Mouse (Mus musculus) embryonic facial prominence, embryonic 15.5 days (tissue): ENCODE measurements around the gene Rnf126. TPM values are rescaled to one million over a fixed set of nuclear protein-coding genes. Genes with fewer than 3 reads are reported as not detected.

Source experiments
- ATAC-seq: fragments of 200-750 bp; cut with Nextera tagmentation; 2 replicates; pipeline ENCODE4 v1.8.0; 2017; ENCODE audit warnings: low read depth, moderate TSS enrichment; ENCODE audit not compliant: insufficient number of reproducible peaks, low FRiP score, low TSS enrichment
- H3K27ac ChIP-seq: fragments of 300-500 bp; sonication (generic); replicated peaks from 2 replicates; pipeline ENCODE4 v1.5.1; 2015; ENCODE audit warnings: mild to moderate bottlenecking, inconsistent platforms
- H3K27me3 ChIP-seq: fragments of 300-500 bp; sonication (generic); 2 replicates; pipeline ENCODE4 v1.6.1; 2015; ENCODE audit warnings: inconsistent platforms
- H3K36me3 ChIP-seq: fragments of 300-500 bp; sonication (generic); 2 replicates; pipeline ENCODE4 v1.6.1; 2015; ENCODE audit warnings: mild to moderate bottlenecking, inconsistent platforms
- H3K4me1 ChIP-seq: fragments of 300-500 bp; sonication (generic); 2 replicates; pipeline ENCODE4 v1.6.1; 2015; ENCODE audit warnings: inconsistent platforms
- H3K4me2 ChIP-seq: fragments of 300-500 bp; sonication (generic); replicated peaks from 2 replicates; pipeline ENCODE4 v1.6.1; 2015; ENCODE audit warnings: mild to moderate bottlenecking, inconsistent platforms
- H3K4me3 ChIP-seq: fragments of 300-500 bp; sonication (generic); replicated peaks from 2 replicates; pipeline ENCODE4 v1.5.1; 2015; ENCODE audit warnings: mild to moderate bottlenecking, inconsistent platforms
- H3K9ac ChIP-seq: fragments of 300-500 bp; sonication (generic); 2 replicates; pipeline ENCODE4 v1.6.1; 2015; ENCODE audit warnings: inconsistent platforms
- H3K9me3 ChIP-seq: fragments of 300-500 bp; sonication (generic); replicated peaks from 2 replicates; pipeline ENCODE4 v1.6.1; 2016; ENCODE audit warnings: inconsistent platforms
- WGBS: fragments of 180-500 bp; shearing (Covaris S2); methylation state at CpG from one replicate; pipeline ENCODE4 v1.1.7; 2015; 5-methylcytosine and 5-hydroxymethylcytosine counted together
- polyA plus RNA-seq: library from polyadenylated mRNA; unstranded; fragments of >200 nt; fragmentation: Nextera tagmentation; extraction: Ambion mirVana; gene quantifications from 2 replicates; pipeline ENCODE4 v1.2.1, GENCODE M21; 2015

Gene Rnf126
- 110 and 127 TPM in 2 replicates for polyA plus RNA-seq

- peak within 1 kb of the TSS; percentile 83 for H3K4me2 ChIP-seq
- peak within 1 kb of the TSS; percentile 97 for H3K9ac ChIP-seq
- peaks cover 12% of the 10 kb centered on the region for H3K36me3 ChIP-seq
- H3K27ac ChIP-seq: peak within 1 kb of the TSS; percentile 96
- no peaks in the 10 kb centered on the region for H3K27me3 ChIP-seq
- under 1% methylated on average over 101 of the region's 101 CpGs for WGBS
- peaks cover 40% of the 10 kb centered on the region for H3K4me1 ChIP-seq
- peak within 1 kb of the TSS; percentile 88 for H3K4me3 ChIP-seq
- ATAC-seq: peak; percentile 91
- H3K9me3 ChIP-seq: no peaks in the 10 kb centered on the region
These were observed at the start of gene Rnf126 for GRCm38 (mm10) chr10:79766508-79767325. Rnf126 (minus strand) TSS chr10:79766952.

GRCm38 (mm10) chr10:79815671-79816494, 49.1 kb upstream of the Rnf126 start:
- Histone ChIP-seq H3K4me3 (no peak overlapping the region), H3K4me1 (peaks cover 7% of the 10 kb centered on the region), H3K4me2 (no peak overlapping the region), H3K27ac (no peak overlapping the region), H3K9me3 (no peaks in the 10 kb centered on the region), H3K36me3 (peaks cover 46% of the 10 kb centered on the region), H3K9ac (no peak overlapping the region), H3K27me3 (no peaks in the 10 kb centered on the region)
- 86% methylated on average over 12 of the region's 12 CpGs for WGBS
- no peak for ATAC-seq

GRCm38 (mm10) chr10:79814271-79814842, 47.6 kb upstream of the Rnf126 start:
- no peak overlapping the region for H3K9ac ChIP-seq
- WGBS: 82% methylated on average over 5 of the region's 5 CpGs
- no peak for ATAC-seq
- no peak overlapping the region for H3K4me3 ChIP-seq
- H3K27me3 ChIP-seq: no peaks in the 10 kb centered on the region
- no peak overlapping the region for H3K27ac ChIP-seq
- no peaks in the 10 kb centered on the region for H3K9me3 ChIP-seq
- no peak overlapping the region for H3K4me2 ChIP-seq
- peaks cover 7% of the 10 kb centered on the region for H3K4me1 ChIP-seq
- H3K36me3 ChIP-seq: peaks cover 44% of the 10 kb centered on the region

- 33% methylated on average over 15 of the region's 15 CpGs for WGBS
- peaks cover 49% of the 10 kb centered on the region for H3K36me3 ChIP-seq
- peaks cover 1% of the 10 kb centered on the region; the same call in 1 of the 2 replicates for H3K4me1 ChIP-seq
- ATAC-seq: no peak
- no peak overlapping the region for H3K27ac ChIP-seq
- no peak overlapping the region for H3K4me3 ChIP-seq
- H3K9ac ChIP-seq: no peak overlapping the region
- no peaks in the 10 kb centered on the region for H3K27me3 ChIP-seq
- H3K9me3 ChIP-seq: no peaks in the 10 kb centered on the region
- H3K4me2 ChIP-seq: no peak overlapping the region
These were observed 45.2 kb upstream of the Rnf126 start for GRCm38 (mm10) chr10:79811736-79812637.

GRCm38 (mm10) chr10:79808728-79809127, 42.0 kb upstream of the Rnf126 start:
- ATAC-seq: no peak
- Histone ChIP-seq H3K4me3 (no peak overlapping the region), H3K9ac (no peak overlapping the region), H3K9me3 (no peaks in the 10 kb centered on the region), H3K4me2 (no peak overlapping the region), H3K36me3 (peaks cover 28% of the 10 kb centered on the region), H3K27ac (peak overlapping the region; percentile 55; the same call in 1 of the 2 replicates), H3K27me3 (no peaks in the 10 kb centered on the region), H3K4me1 (peaks cover 11% of the 10 kb centered on the region)
- whole genome bisulfite sequencing: 86% methylated on average over 11 of the region's 11 CpGs

GRCm38 (mm10) chr10:79807826-79808225, 41.1 kb upstream of the Rnf126 start:
- Histone ChIP-seq H3K27me3 (no peaks in the 10 kb centered on the region), H3K9ac (no peak overlapping the region), H3K4me2 (no peak overlapping the region), H3K4me1 (peaks cover 19% of the 10 kb centered on the region), H3K9me3 (no peaks in the 10 kb centered on the region), H3K36me3 (peaks cover 28% of the 10 kb centered on the region), H3K4me3 (no peak overlapping the region), H3K27ac (peak overlapping the region; percentile 55; the same call in 1 of the 2 replicates)
- 47% methylated on average over 11 of the region's 11 CpGs for WGBS
- ATAC-seq: 0 out of 2 replicates have a peak, but pooled peaks have one; percentile 20

- H3K4me2 ChIP-seq: no peak overlapping the region
- peaks cover 28% of the 10 kb centered on the region for H3K36me3 ChIP-seq
- peaks cover 28% of the 10 kb centered on the region for H3K4me1 ChIP-seq
- 75% methylated on average over 10 of the region's 10 CpGs for WGBS
- no peaks in the 10 kb centered on the region for H3K27me3 ChIP-seq
- no peak overlapping the region for H3K27ac ChIP-seq
- no peak overlapping the region for H3K9ac ChIP-seq
- no peak for ATAC-seq
- no peak overlapping the region for H3K4me3 ChIP-seq
- H3K9me3 ChIP-seq: no peaks in the 10 kb centered on the region
These were observed 40.2 kb upstream of the Rnf126 start for GRCm38 (mm10) chr10:79806972-79807371.

GRCm38 (mm10) chr10:79806331-79806730, 39.6 kb upstream of the Rnf126 start:
- no peak overlapping the region for H3K4me3 ChIP-seq
- H3K9me3 ChIP-seq: no peaks in the 10 kb centered on the region
- WGBS: 85% methylated on average over 9 of the region's 9 CpGs
- peaks cover 24% of the 10 kb centered on the region for H3K36me3 ChIP-seq
- peaks cover 31% of the 10 kb centered on the region for H3K4me1 ChIP-seq
- H3K9ac ChIP-seq: no peak overlapping the region
- H3K4me2 ChIP-seq: no peak overlapping the region
- H3K27ac ChIP-seq: no peak overlapping the region
- ATAC-seq: no peak
- no peaks in the 10 kb centered on the region for H3K27me3 ChIP-seq

- H3K9me3 ChIP-seq: no peaks in the 10 kb centered on the region
- no peak overlapping the region for H3K27ac ChIP-seq
- H3K4me3 ChIP-seq: no peak overlapping the region
- no peaks in the 10 kb centered on the region for H3K27me3 ChIP-seq
- no peak overlapping the region for H3K4me2 ChIP-seq
- WGBS: 55% methylated on average over 11 of the region's 11 CpGs
- peaks cover 34% of the 10 kb centered on the region for H3K4me1 ChIP-seq
- H3K9ac ChIP-seq: no peak overlapping the region
- H3K36me3 ChIP-seq: peaks cover 19% of the 10 kb centered on the region
- no peak for ATAC-seq
These were observed 38.9 kb upstream of the Rnf126 start for GRCm38 (mm10) chr10:79805636-79806035.

GRCm38 (mm10) chr10:79803716-79804323, 37.1 kb upstream of the Rnf126 start:
- WGBS: 9% methylated on average over 29 of the region's 29 CpGs
- Histone ChIP-seq H3K36me3 (peaks cover 11% of the 10 kb centered on the region; the same call in 1 of the 2 replicates), H3K4me3 (no peak overlapping the region; the same call in 1 of the 2 replicates), H3K9ac (no peak overlapping the region), H3K27me3 (no peaks in the 10 kb centered on the region), H3K9me3 (no peaks in the 10 kb centered on the region), H3K27ac (peak overlapping the region; percentile 13; the same call in 1 of the 2 replicates), H3K4me1 (peaks cover 34% of the 10 kb centered on the region), H3K4me2 (peak overlapping the region; percentile 40)
- ATAC-seq: peak; percentile 69
